Mouse (Mus musculus): ENCODE measurements around the gene BC028528. TPM values are rescaled to one million over a fixed set of nuclear protein-coding genes. Genes with fewer than 3 reads are reported as not detected.

BC028528 gene
- total RNA-seq, 4 experiments from 2014 or later = 1.1 to 2.1 (median 1.5) TPM

Other genes starting within 250 kb of the BC028528 start
- gene Mcl1, start 233.2 kb downstream of the BC028528 start, total RNA-seq (2022) = 100 to 1,000 TPM in 3 of 4 experiments, 10 to 100 TPM in 1; 95.7 to 113 (median 106) TPM
- gene Adamtsl4, start 204.1 kb downstream of the BC028528 start, total RNA-seq (2022) = 10 to 100 TPM; 13.8 to 23.4 (median 18.2) TPM
- gene Ecm1, start 152.4 kb downstream of the BC028528 start, total RNA-seq (2022) = 10 to 100 TPM in 2 of 4 experiments, 1 to 10 TPM in 2; 6.0 to 16.6 (median 12.2) TPM
- 10 to 100 TPM; 21.8 to 27.4 (median 26.8) TPM for gene Tars2, start 131.8 kb downstream of the BC028528 start, total RNA-seq (2022)
- 10 to 100 TPM; 31.2 to 38.4 (median 32.1) TPM for gene Rprd2, start 73.1 kb downstream of the BC028528 start, total RNA-seq (2022)
- gene Prpf3, start 36.1 kb downstream of the BC028528 start, total RNA-seq (2022) = 10 to 100 TPM; 12.8 to 18.2 (median 15.1) TPM
- gene Mrps21, start 20.5 kb downstream of the BC028528 start, total RNA-seq (2022) = 100 to 1,000 TPM; 307 to 343 (median 325) TPM
- gene Ciart, start 9.8 kb downstream of the BC028528 start, total RNA-seq (2022) = 10 to 100 TPM in 3 of 4 experiments, 1 to 10 TPM in 1; 9.4 to 22.7 (median 15.7) TPM
- gene Aph1a, start 2.0 kb upstream of the BC028528 start, total RNA-seq (2022) = 10 to 100 TPM; 44.6 to 48.2 (median 47.8) TPM
- gene Car14, start 12.7 kb upstream of the BC028528 start, total RNA-seq (2022) = 100 to 1,000 TPM in 1 of 4 experiments, 10 to 100 TPM in 3; 41.8 to 112 (median 61.1) TPM
- 100 to 1,000 TPM in 1 of 4 experiments, 10 to 100 TPM in 3; 76.8 to 106 (median 90.5) TPM for gene Anp32e, start 37.2 kb upstream of the BC028528 start, total RNA-seq (2022)
- gene Plekho1, start 104.0 kb upstream of the BC028528 start, total RNA-seq (2022) = 10 to 100 TPM; 11.3 to 16.5 (median 12.9) TPM
- 10 to 100 TPM; 11.3 to 16.8 (median 16.2) TPM for gene Vps45, start 166.5 kb upstream of the BC028528 start, total RNA-seq (2022)
- gene Otud7b, start 212.5 kb upstream of the BC028528 start, total RNA-seq (2022) = 10 to 100 TPM; 61.8 to 77.4 (median 75.8) TPM

Data from gastrocnemius, adult 8-10 months (tissue).